In the genomic region with DNA sequence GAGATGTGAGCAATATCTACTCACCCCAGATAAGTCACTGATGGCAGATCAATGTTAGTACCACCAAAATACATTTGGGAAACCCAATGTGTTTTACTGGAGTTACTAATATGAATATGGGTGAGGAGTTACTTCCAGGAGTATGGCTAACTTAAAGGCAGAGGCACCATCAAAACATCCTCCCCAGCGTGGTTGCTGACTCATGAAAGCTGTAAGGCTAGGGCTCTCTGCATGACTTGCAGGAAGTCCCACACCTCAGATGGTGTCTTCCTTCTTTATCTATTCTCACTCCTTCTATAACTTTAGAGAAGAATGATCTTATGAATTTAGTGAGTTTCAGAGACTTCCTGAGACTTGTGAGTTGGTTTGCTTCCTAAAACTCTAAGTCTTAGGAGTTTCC, we compare ENCODE assay signal across 36 mouse cellular contexts. TPM values are rescaled to one million over a fixed set of nuclear protein-coding genes. Genes with fewer than 3 reads are reported as not detected.
"Had no signal": no experiment of that assay in that cellular context is flagged by ENCODE, and none has a peak within 500 bp of the region (broad histone marks: within the 10 kb centered on the region; RNA-seq: fewer than 3 reads in every experiment).

No protein-coding gene starts in this region.

- H3K4me3 ChIP-seq: heart, adult 2 months; heart, embryonic 10.5 days; heart, embryonic 13.5 days; heart, embryonic 15.5 days; hindbrain, embryonic 10.5 days; hindbrain, embryonic 12.5 days; hindbrain, embryonic 13.5 days; hindbrain, embryonic 15.5 days; intestine, embryonic 15.5 days; kidney, embryonic 15.5 days; layer of hippocampus, adult 2 months had no signal

- DNase-seq: heart, adult 18-20 months; heart, adult 2 months; heart, postnatal 14 days; heart, postnatal 36 days; heart, postnatal 4 days; kidney, adult 11 months; kidney, adult 18-20 months; kidney, adult 2 months; kidney, adult 8-10 months; kidney, adult 9 months; kidney, postnatal 25 days; kidney, postnatal 36 days; kidney, postnatal 4 days; layer of hippocampus, adult 9-11 months; layer of hippocampus, postnatal 36 days had no signal

- H3K9ac ChIP-seq: heart, embryonic 13.5 days; heart, embryonic 15.5 days; hindbrain, embryonic 12.5 days; hindbrain, embryonic 13.5 days; hindbrain, embryonic 14.5 days; hindbrain, embryonic 15.5 days; intestine, embryonic 15.5 days; kidney, embryonic 15.5 days had no signal

- ATAC-seq: hindbrain, embryonic 16.5 days; hindbrain, postnatal 0 days; inflammation-experienced regulatory T-cells, adult 6 months; intestine, embryonic 15.5 days; intestine, embryonic 16.5 days; intestine, postnatal 0 days had no signal

- H3K36me3 ChIP-seq: heart, embryonic 10.5 days; heart, embryonic 13.5 days; heart, embryonic 15.5 days; hindbrain, embryonic 10.5 days; hindbrain, embryonic 12.5 days; hindbrain, embryonic 13.5 days; hindbrain, embryonic 15.5 days; intestine, embryonic 15.5 days; kidney, embryonic 15.5 days had no signal

- H3K4me1 ChIP-seq: heart, embryonic 10.5 days; heart, embryonic 13.5 days; heart, embryonic 15.5 days; intestine, embryonic 15.5 days had no signal

- H3K4me2 ChIP-seq: heart, embryonic 11.5 days; heart, embryonic 13.5 days; heart, embryonic 15.5 days; hindbrain, embryonic 12.5 days; hindbrain, embryonic 13.5 days; hindbrain, embryonic 14.5 days; hindbrain, embryonic 15.5 days; intestine, embryonic 15.5 days; kidney, embryonic 15.5 days had no signal

- H3K27me3 ChIP-seq: heart, embryonic 13.5 days; heart, embryonic 15.5 days; hindbrain, embryonic 12.5 days; hindbrain, embryonic 13.5 days; hindbrain, embryonic 15.5 days; intestine, embryonic 15.5 days; kidney, embryonic 15.5 days had no signal

- H3K9me3 ChIP-seq: heart, embryonic 10.5 days; heart, embryonic 13.5 days; heart, embryonic 15.5 days; hindbrain, embryonic 12.5 days; hindbrain, embryonic 13.5 days; hindbrain, embryonic 15.5 days; intestine, embryonic 15.5 days; kidney, embryonic 15.5 days had no signal

- H3K27ac ChIP-seq: heart, adult 2 months; heart, embryonic 10.5 days; heart, embryonic 13.5 days; heart, embryonic 15.5 days; hindbrain, embryonic 10.5 days; hindbrain, embryonic 12.5 days; hindbrain, embryonic 13.5 days; hindbrain, embryonic 14.5 days; hindbrain, embryonic 15.5 days; hindbrain, postnatal 0 days; intestine, embryonic 15.5 days; kidney, embryonic 15.5 days; kidney, postnatal 0 days; layer of hippocampus, adult 2 months had no signal

RNA-seq across cellular contexts. Expression of gene Ajap1, which starts 36.7 kb away (rescaled TPM):
- total RNA-seq: hematopoietic stem cell, adult 5-6 weeks had no signal
- polyA plus RNA-seq: heart, adult 2 months; heart, embryonic 14.5 days; heart, postnatal 0 days; inflammation-experienced regulatory T-cells, adult 6 months had no signal
